ENCODE assay signal across 13 mouse cellular contexts in genomic region chr5:130142041-130142440, GRCm38 (mm10). TPM values are rescaled to one million over a fixed set of nuclear protein-coding genes. Genes with fewer than 3 reads are reported as not detected.
DNase-seq lines count a peak whose midpoint lies in the region; ATAC-seq lines count a peak whose summit lies in the region.
"Had no signal": no experiment of that assay in that cellular context is flagged by ENCODE, and none has a peak within 500 bp of the region (broad histone marks: within the 10 kb centered on the region; RNA-seq: fewer than 3 reads in every experiment).

No protein-coding gene starts in this region.

- peak; percentile 60 to 79 for DNase-seq in adrenal gland, adult (ENCODE audit: inconsistent age in 2 of 2, low spot score in 1 of 2)
- no peak for DNase-seq in adrenal gland, postnatal 4 days (ENCODE audit: low spot score in 2 of 2)
- DNase-seq in kidney, postnatal 14 days: peak; percentile 26
- no peak for DNase-seq in kidney, adult 18-20 months
- peak; percentile 84 for DNase-seq in embryonic facial prominence, embryonic 14.5 days (ENCODE audit: low spot score)
- no peak for DNase-seq in cerebellum, postnatal 25 days
- DNase-seq in left cerebral cortex, postnatal 4 days: no peak
- DNase-seq: gastrocnemius, postnatal 36 days; liver, postnatal 0 days had no signal

- H3K4me3 ChIP-seq in embryonic facial prominence, embryonic 14.5 days (ENCODE audit: low read depth, low read length): no peak overlapping the region
- no peak overlapping the region for H3K4me3 ChIP-seq in stomach, embryonic 15.5 days (replicated peaks)
- H3K4me3 ChIP-seq: forebrain, embryonic 13.5 days; left cerebral cortex, adult 2 months had no signal

- no peaks in the 10 kb centered on the region for H3K27me3 ChIP-seq in embryonic facial prominence, embryonic 14.5 days (replicated peaks; ENCODE audit: control insufficient read depth, insufficient read depth, low read length)
- no peaks in the 10 kb centered on the region for H3K27me3 ChIP-seq in stomach, embryonic 15.5 days (replicated peaks)
- H3K27me3 ChIP-seq: forebrain, embryonic 13.5 days had no signal

- no peak for ATAC-seq in embryonic facial prominence, embryonic 14.5 days (ENCODE audit: low read depth)
- no peak for ATAC-seq in stomach, embryonic 15.5 days (ENCODE audit: insufficient read depth, low FRiP score, low read depth)
- ATAC-seq: forebrain, embryonic 13.5 days; liver, postnatal 0 days; midbrain, embryonic 16.5 days had no signal

- no peaks in the 10 kb centered on the region for H3K9me3 ChIP-seq in embryonic facial prominence, embryonic 14.5 days (ENCODE audit: control insufficient read depth, low read length)
- H3K9me3 ChIP-seq in stomach, embryonic 15.5 days: no peaks in the 10 kb centered on the region
- H3K9me3 ChIP-seq: forebrain, embryonic 13.5 days had no signal

- no peak overlapping the region for H3K4me2 ChIP-seq in embryonic facial prominence, embryonic 14.5 days (ENCODE audit: low read depth, low read length)
- no peak overlapping the region for H3K4me2 ChIP-seq in stomach, embryonic 15.5 days
- H3K4me2 ChIP-seq: forebrain, embryonic 13.5 days had no signal

- H3K9ac ChIP-seq in embryonic facial prominence, embryonic 14.5 days (ENCODE audit: low read depth, low read length): no peak overlapping the region
- H3K9ac ChIP-seq in stomach, embryonic 15.5 days: no peak overlapping the region
- H3K9ac ChIP-seq: forebrain, embryonic 13.5 days; liver, postnatal 0 days had no signal

- H3K4me1 ChIP-seq in embryonic facial prominence, embryonic 14.5 days (ENCODE audit: control insufficient read depth, insufficient read depth, low read length): peaks cover 13% of the 10 kb centered on the region
- peaks cover 9% of the 10 kb centered on the region for H3K4me1 ChIP-seq in stomach, embryonic 15.5 days

- intact Hi-C loops in left cerebral cortex, postnatal 4 days (cut with DNase I): loop anchor here (10.0 kb wide), 1 partner anchor 117 kb away; the partner anchor contains the start of genes Asl and Crcp

- no peaks in the 10 kb centered on the region for H3K36me3 ChIP-seq in embryonic facial prominence, embryonic 14.5 days (ENCODE audit: control insufficient read depth, insufficient read depth, low read length)
- no peaks in the 10 kb centered on the region for H3K36me3 ChIP-seq in stomach, embryonic 15.5 days

- peak overlapping the region; percentile 66; the same call in 1 of the 2 replicates for H3K27ac ChIP-seq in embryonic facial prominence, embryonic 14.5 days (replicated peaks; ENCODE audit: low read depth, low read length)
- peak overlapping the region; percentile 1; the same call in 1 of the 2 replicates for H3K27ac ChIP-seq in stomach, embryonic 15.5 days
- H3K27ac ChIP-seq: forebrain, embryonic 13.5 days; left cerebral cortex, adult 2 months had no signal

- 34% methylated on average over 4 of the region's 4 CpGs for WGBS in embryonic facial prominence, embryonic 14.5 days
- WGBS in stomach, embryonic 15.5 days: 44% methylated on average over 4 of the region's 4 CpGs

RNA-seq across cellular contexts. Expression of gene Kctd7, which starts 2.6 kb away (rescaled TPM):
- total RNA-seq in adrenal gland, postnatal 4 days (2021): 1 to 10 TPM; 7.8 to 9.4 TPM
- 5.8 and 6.5 TPM in 2 replicates for polyA plus RNA-seq in embryonic facial prominence, embryonic 14.5 days (2014; fragmentation: Nextera tagmentation; extraction: Ambion mirVana)
- polyA plus RNA-seq in stomach, embryonic 15.5 days (2015; fragmentation: Nextera tagmentation; extraction: Ambion mirVana): 4.8 and 5.4 TPM in 2 replicates
- total RNA-seq in left cerebral cortex, postnatal 4 days (2021): 10 to 100 TPM; 17.3 to 19.7 TPM

RNA-seq across cellular contexts. Expression of gene Rabgef1, which starts 29.6 kb away (rescaled TPM):
- 10 to 100 TPM; 36.5 to 43.2 TPM for total RNA-seq in adrenal gland, postnatal 4 days (2021)
- polyA plus RNA-seq in embryonic facial prominence, embryonic 14.5 days (2014; fragmentation: Nextera tagmentation; extraction: Ambion mirVana): 22.5 and 24.4 TPM in 2 replicates
- 26.6 and 29.2 TPM in 2 replicates for polyA plus RNA-seq in stomach, embryonic 15.5 days (2015; fragmentation: Nextera tagmentation; extraction: Ambion mirVana)
- 10 to 100 TPM; 37.9 to 39.8 TPM for total RNA-seq in left cerebral cortex, postnatal 4 days (2021)

Comparison
In these comparisons a context has a peak if more than half of its experiments do, and no peak if none do; other contexts are left out.
1. DNase-seq: peak in adrenal gland, adult (2 of 2), kidney, postnatal 14 days (single experiment) and embryonic facial prominence, embryonic 14.5 days (single experiment); none in adrenal gland, postnatal 4 days (0 of 2), kidney, adult 18-20 months (single experiment), cerebellum, postnatal 25 days (0 of 2) and left cerebral cortex, postnatal 4 days (single experiment).